Mouse (Mus musculus) MEL (cell line): ENCODE measurements around the gene Tspan11.

Experiments used
- CTCF ChIP-seq, 3 experiments: IDR thresholded peaks in 2 of 3; conservative IDR thresholded peaks in 1 of 3; 2 replicates each; pipeline ENCODE4 v1.5.1; 2011 to 2012; ENCODE audit warnings: low read length in 3 of 3, low read depth in 2 of 3, mild to moderate bottlenecking in 2 of 3, improper control_type of control experiment in 1 of 3, inconsistent platforms in 1 of 3, mixed read lengths in 1 of 3, moderate library complexity in 1 of 3; ENCODE audit not compliant: control insufficient read depth in 1 of 3, insufficient read depth in 1 of 3, poor library complexity in 1 of 3, severe bottlenecking in 1 of 3
- ELF1 ChIP-seq: IDR thresholded peaks from 2 replicates; pipeline ENCODE4 v1.6.1; 2014; ENCODE audit warnings: low read depth, mild to moderate bottlenecking, inconsistent platforms, low read length, improper control_type of control experiment, moderate library complexity
- HCFC1 ChIP-seq: IDR thresholded peaks from 2 replicates; pipeline ENCODE4 v1.6.1; 2012; ENCODE audit warnings: low read depth, mild to moderate bottlenecking, inconsistent platforms, low read length, improper control_type of control experiment, moderate library complexity
- KAT2A ChIP-seq: conservative IDR thresholded peaks from 2 replicates; pipeline ENCODE4 v1.6.1; 2012; ENCODE audit warnings: low read depth, low read length, improper control_type of control experiment, inconsistent platforms
- NRF1 ChIP-seq: IDR thresholded peaks from 2 replicates; pipeline ENCODE4 v1.6.1; 2014; ENCODE audit warnings: low read depth, mild to moderate bottlenecking, inconsistent platforms, low read length, improper control_type of control experiment, moderate library complexity; ENCODE audit not compliant: poor library complexity, insufficient read depth, severe bottlenecking
- POLR2A ChIP-seq, 2 experiments: IDR thresholded peaks; 2 replicates each; pipeline ENCODE4 v1.6.1; 2011 to 2012; ENCODE audit warnings: low read length in 2 of 2, mild to moderate bottlenecking in 2 of 2, control low read depth in 1 of 2, improper control_type of control experiment in 1 of 2, low read depth in 1 of 2, moderate library complexity in 1 of 2; ENCODE audit not compliant: control insufficient read depth in 1 of 2, insufficient read depth in 1 of 2, poor library complexity in 1 of 2
- POLR2AphosphoS2 ChIP-seq: IDR thresholded peaks from 2 replicates; pipeline ENCODE4 v1.6.1; 2011; ENCODE audit warnings: low read length, improper control_type of control experiment

DNA sequence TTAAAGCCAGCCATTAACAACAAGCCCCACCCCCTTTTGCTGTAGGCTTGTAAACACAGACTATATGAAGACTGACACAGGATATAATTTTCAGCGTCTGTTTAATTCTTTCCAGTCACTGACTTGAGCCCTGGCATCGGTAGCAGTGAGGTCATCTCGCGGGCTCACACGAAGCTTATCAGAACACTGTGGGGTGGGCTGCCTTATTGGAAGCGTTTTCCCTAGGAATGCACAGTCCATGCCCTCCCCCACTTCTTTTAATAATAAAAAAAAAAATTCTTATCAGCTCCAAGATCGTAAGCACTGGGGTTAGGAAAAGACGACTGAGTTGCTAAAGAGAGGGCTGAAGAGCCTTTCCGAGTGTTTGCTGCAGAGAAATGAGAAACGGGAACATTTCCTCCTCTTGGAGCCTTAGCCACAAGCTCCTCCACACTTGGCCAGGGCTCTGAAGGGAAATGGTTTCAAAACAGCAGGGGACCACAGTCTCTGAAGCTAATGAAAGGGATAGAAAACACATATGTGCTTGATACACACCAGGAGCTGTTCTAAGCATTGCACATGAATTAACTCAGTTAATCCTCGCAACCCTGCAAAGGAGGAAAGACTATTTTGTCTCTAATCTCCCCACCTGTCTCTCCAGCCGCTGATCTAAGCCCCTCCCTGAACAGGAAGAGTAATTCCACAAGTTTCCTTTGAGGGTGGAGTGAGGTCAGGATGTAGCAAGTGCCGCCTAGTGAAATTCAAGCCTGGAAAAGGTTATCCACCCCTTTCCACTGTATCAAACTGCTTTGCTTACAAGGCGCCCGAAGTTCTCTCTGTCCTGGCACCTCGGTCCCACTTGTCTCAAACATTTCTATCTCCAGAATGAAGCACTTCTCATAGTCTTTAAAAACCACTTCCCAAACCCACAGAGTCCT lies 33.4 kb upstream of the Tspan11 start:
- TF ChIP-seq ELF1 = no peak
- no peak for TF ChIP-seq POLR2AphosphoS2
- no peak for TF ChIP-seq KAT2A
- TF ChIP-seq HCFC1 = no peak
- no peak for TF ChIP-seq POLR2A (IDR thresholded peaks at IDR 0.05; ENCODE audit: control insufficient read depth in 1 of 2, insufficient read depth in 1 of 2, low read depth in 1 of 2, low read length in 2 of 2, poor library complexity in 1 of 2)
- no peak for TF ChIP-seq CTCF (IDR thresholded peaks at IDR 0.05 in 2 of 3, conservative IDR thresholded peaks at IDR 0.05 in 1 of 3; ENCODE audit: control insufficient read depth in 1 of 3, insufficient read depth in 1 of 3, low read depth in 2 of 3, low read length in 3 of 3, poor library complexity in 1 of 3, severe bottlenecking in 1 of 3)
- TF ChIP-seq NRF1 = no peak
